Mouse (Mus musculus) v-Abl transformed pro-B cells (cell line): ENCODE data around the gene Cxcl13.

ENCODE experiments used
- in situ Hi-C, 2 experiments: fragments of 400-800 bp; cut with MboI; formaldehyde crosslinking; loops; one replicate each; pipeline ENCODE4 v1.15.1; 2025; ENCODE audit not compliant: unreplicated experiment in 2 of 2

Gene Cxcl13

DNA sequence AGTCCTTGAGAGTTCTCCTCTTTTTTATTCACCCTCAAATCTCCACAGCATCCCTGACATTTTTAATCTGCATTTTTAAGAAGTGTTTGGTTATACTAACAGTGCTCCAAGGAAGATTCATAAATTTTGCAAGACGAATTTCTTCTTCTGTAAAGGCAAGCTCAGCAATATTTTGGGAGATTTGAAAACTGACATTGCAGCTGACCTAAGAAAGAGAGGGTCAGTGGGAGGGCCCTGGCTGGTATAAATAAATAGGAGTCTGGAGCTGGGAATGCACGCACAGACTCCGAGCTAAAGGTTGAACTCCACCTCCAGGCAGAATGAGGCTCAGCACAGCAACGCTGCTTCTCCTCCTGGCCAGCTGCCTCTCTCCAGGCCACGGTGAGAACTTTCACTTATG lies at the start of gene Cxcl13:
Cxcl13 (plus strand) TSS at position 301 of the 400 bp plus-strand sequence.
- in situ Hi-C loops: loop anchor here in 1 of 2 experiments (25.0 kb wide), 1 partner anchor 281 kb away; no protein-coding TSS in a partner anchor

DNA sequence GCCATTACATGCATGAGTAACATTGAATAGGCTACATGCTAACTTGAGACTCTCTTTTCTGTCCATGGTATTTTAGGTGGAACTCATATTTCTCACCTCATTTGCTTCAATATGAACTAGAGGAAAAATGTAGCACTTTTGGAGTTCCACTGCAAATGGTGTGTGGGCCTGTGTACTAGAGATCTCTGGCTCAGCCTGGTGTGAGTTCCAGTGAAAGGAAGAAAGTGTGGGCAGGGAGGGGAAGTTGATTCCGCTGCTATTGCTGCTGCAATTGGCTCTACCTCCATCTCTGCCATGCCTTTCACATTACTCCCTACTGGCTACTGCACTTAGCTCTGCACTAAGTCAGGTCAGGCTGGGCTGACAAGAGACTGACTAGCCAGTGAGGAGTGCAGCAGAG lies 45.7 kb upstream of the Cxcl13 start:
- in situ Hi-C loops: no loop called here

DNA sequence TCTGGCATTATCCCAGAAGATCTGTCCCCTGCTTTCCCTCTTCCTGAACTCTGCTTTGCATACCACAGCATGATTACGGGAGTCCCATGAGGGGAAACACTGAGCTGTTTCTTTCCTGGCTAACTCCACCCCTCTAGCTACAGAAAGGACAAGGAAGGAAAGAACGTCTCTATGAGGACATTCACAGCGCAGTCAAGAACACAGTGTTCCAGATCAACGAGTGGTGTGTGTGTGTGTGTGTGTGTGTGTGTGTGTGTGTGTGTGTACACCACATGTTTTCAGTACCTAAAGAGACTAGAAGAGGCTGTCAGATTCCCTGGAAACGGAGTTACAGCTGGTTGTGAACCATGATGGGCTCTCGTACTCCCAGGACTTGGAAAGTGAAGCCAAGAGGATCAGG lies 38.3 kb upstream of the Cxcl13 start:
- in situ Hi-C loops: no loop called here

DNA sequence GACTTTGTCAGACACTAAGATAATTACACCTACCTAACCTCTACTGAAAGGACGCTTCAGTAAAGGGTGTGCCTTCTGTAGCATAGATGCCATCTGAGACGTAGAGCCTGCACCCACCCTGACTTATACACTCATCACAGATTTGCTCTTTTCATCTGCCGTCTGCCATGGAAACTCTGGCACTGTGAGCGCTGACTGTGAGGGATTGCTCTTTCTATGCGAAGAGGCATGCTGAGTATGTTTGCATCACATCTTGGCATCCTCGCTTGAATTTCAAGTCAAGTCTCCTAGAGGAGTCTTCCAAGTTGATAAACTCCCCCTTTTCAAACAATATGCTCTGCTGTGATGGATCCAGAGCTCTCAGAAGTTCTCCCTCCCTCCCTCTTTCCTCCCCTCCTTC lies 32.7 kb upstream of the Cxcl13 start:
- in situ Hi-C loops: no loop called here

DNA sequence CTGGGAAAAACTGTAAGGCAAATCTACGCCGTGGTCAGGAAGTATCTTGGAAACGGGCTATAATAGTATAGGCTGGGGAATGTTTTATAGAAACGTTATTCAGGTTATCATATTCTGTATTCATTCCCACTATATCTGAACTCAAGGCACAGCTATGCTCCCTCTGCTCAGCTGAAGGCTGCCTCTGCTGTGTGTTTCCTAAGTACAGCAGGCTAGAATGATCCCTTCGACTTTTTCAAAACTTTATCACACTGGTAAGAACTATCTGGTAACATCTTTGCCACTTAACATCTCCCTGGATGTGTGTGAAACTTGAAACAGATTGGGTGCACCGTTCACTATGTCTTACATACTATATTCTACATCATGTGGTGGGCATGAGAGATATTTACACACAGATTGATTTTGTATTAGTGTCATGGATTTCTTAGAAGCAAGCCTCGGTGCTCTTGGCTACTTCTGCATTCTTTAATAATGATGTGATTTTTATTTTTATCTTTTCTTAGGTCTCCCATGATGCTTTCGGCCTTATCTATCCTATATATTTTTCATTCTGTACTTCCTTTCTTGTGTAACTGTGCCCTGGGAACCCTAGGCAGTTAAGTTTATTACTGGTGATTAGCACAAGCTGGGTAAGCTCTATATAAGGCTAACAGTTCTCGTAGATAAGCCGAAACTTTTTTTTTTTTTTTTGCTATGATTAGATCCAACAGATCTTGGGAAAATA lies 31.4 kb upstream of the Cxcl13 start:
- in situ Hi-C loops: no loop called here

DNA sequence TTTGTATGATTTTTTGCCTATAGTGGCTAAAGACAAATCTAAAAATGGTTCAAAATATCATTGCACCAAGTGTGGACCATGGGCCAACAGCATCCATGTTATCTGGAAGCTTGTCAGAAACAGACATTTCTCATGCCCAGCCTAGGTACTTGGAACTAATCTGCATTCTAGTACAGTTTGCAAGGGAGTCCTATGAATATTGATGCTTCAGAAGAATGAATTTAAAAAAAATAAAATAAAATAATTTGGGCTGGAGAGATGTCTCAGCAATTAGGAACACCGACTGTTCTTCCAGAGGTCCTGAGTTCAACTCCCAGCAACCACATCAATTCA lies 30.9 kb upstream of the Cxcl13 start:
- in situ Hi-C loops: no loop called here

DNA sequence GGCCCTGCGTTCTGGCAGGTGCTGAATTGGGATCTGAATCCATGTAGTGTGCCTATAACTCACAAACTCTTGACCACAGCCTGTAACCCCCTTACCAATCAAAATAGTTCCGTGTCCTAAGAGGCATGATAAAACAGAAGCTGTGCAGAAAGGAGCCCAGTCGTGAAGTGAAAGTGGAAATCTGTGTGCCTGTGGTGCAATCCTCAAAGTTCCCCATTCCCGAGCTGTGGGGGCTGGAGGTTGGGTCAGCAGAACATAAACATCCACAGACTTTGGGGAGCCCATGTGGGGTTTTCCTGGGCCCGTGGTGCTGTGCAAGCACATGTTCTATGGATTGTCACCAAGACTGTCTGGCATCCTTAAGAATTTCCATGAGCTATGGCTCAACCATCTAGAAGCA lies 21.7 kb upstream of the Cxcl13 start:
- in situ Hi-C loops: no loop called here

DNA sequence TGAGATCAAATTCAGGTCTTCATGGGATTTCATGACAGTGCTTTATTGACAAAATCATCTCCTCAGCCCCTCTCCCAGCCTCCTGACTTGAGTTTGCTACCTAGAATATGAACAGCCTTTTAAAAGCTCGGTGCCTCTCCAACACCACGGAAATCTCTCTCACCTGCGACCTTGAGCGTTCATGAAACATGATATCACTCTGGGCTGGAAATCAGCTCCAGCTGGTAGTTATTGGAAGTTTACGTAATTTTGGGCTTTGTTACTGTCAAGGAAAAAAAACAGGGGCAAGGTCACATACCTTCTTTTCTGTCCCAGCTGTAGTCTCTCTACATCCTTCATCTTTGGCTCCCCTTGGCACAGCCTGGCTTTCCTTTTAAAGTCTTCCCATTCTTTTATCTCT lies 20.7 kb upstream of the Cxcl13 start:
- in situ Hi-C loops: no loop called here

DNA sequence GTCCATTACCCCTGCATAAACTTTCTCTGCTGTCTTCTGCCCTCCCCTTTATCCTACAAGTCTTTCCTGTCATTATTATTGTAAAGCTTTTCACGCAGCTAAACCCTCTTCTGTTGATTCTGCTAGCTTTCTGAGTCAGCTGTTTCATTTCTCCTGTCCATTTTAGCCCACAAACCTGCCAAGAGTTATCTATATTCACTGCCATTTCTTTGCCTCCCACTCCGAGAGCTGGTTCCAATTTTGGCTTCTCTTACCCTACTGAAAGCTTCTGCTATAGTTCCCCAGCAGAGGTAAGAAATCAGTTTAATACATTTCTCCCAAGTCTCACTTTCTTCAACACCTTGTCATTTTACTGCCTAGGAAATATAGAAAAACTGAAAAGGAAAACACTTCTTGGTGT lies 19.6 kb upstream of the Cxcl13 start:
- in situ Hi-C loops: no loop called here

DNA sequence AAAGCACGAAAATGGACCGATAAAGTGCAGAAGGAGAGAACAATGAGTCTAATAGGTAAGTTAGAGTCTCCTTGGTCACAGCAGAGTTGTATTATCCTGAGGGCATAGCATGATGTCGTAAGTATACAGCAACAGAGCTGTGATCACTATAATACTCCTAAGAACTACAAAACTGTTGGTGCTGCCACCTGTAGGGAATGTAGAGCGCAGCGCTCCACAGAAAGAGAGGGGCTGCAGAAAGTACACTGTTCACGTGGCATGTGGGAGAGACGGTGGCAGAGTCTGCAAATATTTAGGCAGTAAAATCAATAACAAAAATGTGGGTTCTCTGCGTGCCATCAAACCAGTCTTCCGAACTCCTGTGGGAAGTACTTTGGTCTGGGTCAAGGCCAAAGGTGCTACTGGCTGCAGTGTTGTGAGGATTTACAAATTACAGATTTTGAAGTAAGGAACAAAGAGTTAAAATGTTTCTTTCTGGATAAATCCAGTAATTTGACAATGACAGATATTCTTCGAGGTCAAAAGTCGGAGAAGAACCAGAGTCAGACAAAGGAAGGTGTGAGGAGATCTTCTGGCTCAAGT lies 18.6 kb upstream of the Cxcl13 start:
- in situ Hi-C loops: no loop called here

DNA sequence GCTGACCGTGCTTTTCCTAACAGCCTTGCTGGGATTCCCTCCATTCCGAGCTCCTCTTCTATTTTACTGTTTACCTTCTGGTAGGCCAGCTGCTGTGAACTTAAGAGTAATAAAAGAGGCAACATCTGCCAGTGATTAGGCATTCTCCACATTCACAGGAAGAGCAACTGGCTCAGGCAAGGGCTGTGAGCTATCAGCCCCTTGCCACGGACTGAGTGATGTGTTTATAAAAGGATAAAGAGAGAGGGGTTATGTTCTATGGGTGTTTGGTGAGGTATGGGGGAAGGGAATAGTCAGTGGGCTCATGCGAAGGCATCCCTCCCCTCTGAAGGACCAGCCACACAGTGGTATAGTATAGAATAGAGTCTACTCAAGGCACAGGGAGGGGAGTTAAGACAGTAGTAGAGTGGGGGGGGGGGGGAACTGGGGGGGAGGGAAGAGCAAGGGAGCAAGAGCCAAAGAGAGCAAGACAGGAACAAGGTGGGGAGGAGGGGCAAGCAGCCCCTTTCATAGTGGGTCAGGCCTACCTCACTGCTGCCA lies 16.0 kb upstream of the Cxcl13 start:
- in situ Hi-C loops: no loop called here

DNA sequence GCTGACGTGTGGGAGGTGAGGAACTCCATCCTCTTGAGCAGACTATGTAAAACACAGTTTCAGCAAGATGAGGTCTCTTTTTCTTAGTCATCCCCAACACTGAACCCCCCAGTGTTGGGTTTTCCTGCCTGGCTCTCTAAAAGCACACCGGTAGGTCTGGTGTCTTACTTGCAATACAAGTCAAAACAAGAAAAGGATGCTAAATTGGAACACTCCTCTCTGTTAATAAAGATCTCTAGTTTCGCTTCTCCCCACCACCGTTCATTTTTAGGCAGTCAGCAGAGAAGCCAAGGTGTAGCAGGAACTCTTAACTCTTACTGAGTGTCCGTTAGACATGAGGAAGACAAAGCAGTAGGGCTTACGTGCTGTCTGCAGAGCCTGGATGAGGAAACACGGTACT lies 15.2 kb upstream of the Cxcl13 start:
- in situ Hi-C loops: no loop called here

DNA sequence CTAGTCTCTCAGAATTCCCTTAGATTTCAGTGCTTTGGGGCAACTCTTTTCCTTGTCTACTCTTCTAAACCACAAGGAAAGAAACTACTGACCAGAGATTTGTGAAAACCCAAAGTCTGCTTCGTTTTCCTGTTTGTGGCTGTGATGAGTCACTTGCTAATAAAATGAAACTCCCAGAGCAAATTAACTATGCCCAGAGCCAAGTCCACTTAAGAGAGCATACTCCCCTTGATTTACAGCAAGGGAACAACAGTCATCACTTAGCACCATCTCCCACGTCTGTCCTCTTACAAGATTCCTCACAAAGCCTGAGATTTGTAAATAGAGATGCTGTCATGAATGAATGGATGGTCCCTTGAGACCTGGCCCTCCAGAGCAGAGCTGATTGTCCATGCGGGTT lies 11.6 kb upstream of the Cxcl13 start:
- in situ Hi-C loops: no loop called here

DNA sequence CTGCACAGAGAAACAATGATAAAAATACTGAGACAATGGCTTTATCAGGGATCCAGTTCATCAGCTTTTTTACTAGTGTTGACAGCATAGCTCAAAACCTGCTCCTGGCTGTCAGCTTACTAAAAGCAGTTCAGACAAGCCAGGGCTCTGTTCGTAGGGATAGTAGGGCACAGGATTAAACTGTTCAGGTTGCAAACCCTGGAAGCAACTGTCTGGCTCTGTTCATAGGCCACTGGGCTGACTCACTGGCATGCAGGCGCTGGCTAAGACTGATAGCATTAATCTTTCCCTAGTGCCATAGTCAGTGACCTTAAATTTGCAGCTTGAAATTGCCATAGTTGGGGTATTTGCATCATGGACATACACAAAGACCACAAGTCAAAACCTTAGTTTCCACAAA lies 10.4 kb upstream of the Cxcl13 start:
- in situ Hi-C loops: no loop called here

DNA sequence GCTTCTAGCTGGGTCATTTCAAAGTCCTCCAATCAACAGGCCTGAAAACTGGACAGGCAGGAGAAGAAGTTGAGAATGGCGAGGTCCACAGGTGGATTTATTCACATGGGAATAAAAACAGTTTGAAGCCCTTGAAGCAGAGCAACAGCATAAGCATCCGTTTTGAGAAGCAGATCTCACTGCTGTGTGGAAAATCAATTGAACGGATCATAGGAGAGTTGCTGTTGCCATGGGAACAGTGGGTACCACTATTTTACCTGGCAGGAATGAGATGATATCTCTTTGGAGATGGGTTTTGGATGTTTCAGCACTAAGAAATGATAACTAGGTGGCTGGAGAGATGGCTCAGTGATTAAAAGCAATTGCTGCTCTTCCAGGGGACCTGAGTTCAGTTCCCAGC lies 8.1 kb upstream of the Cxcl13 start:
- in situ Hi-C loops: no loop called here

DNA sequence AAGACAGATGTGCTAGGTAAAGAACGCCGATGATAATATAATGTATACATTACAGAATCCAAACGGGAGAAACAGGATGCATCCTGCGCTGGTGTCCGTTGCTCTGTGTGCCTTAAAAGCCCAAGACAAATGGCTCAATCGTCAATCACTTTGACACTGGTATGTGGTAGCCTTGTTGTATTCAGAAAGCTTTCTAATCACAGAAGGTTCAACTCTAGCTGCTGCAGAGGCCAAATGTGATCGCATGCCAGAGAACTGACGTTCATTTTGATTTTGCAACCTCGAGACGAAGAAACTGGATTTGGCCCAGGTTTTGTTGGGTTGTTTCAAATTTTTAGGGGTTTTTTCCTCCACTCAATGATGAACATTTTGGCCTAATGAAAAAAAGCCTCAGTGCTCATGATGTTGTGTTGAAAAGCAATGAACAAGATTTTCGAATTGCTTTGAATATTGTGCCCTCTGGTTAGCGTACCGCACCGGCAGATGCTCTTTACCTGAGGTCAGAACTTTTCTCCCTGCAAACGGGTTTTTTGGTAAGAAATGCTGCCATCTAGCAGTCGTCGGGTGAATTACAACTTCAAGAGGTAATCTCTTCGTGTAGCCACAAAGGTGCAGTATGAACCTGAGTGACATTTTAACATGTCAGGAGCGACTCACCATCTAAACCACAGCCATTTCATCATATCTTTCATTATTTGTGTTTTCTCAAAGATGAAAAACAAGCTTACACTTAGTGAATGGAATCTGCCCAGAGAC lies 6.6 kb upstream of the Cxcl13 start:
- in situ Hi-C loops: loop anchor here in 1 of 2 experiments (25.0 kb wide), 1 partner anchor 287 kb away; no protein-coding TSS in a partner anchor

DNA sequence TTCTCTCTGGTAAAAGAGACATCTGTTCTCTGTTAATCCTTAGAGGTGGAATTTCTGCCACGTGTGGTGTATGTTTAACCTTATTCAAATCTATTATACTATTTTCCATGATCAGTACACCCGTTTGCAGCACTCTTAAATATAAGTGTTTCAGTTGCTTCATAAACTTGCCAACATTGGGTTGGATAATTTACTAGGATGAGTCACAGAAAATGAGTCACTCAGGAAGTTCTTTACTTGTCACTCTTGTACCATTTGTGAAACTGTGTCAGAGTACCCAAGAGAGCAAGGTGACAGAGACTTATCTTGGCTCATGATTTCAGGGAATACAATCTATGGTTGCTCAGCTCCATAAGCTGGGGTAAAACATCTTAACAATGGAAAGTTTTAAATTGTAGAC lies 8.2 kb downstream of the Cxcl13 start:
- in situ Hi-C loops: loop anchor here in 1 of 2 experiments (25.0 kb wide), 1 partner anchor 272 kb away; no protein-coding TSS in a partner anchor

DNA sequence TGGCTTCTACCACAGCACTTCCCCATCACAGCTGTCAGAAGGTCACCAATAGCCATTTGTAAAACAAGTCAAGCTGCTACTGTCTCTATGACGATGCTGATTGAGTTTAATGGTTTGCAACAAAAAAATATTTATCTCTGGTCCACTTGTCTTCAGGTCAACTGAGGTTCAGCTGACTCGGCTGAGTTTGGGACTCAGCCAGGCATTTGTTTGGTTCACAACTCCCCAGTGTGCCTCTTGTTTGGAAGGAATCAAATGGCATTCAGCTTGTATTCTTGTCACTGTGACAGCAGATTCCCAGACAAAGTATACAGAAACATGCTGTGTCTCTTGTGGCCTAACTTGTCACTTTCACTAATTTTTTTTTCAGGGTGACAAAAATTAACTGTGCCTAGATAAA lies 9.9 kb downstream of the Cxcl13 start:
- in situ Hi-C loops: loop anchor here in 1 of 2 experiments (25.0 kb wide), 1 partner anchor 271 kb away; no protein-coding TSS in a partner anchor

DNA sequence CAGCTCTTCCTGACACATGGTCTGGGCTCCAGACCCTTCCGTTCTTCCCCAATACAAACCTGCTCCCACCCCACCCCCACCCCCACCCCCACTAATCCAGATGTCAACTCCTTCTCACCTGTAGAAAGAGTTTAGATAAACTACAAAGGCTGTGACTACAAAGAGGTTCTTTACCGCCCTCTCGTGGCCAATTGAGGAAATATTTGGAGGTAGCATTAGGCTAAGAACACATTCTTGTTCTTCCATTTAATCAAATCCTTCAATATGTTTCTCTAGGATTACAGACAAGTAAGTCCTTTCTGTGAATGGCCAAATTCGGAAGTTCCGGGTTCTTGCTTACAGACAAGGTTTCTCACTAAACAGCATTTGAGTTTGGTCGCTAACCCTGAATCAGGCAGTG lies 14.1 kb downstream of the Cxcl13 start:
- in situ Hi-C loops: loop anchor here (10.0 to 25.0 kb wide), 2 partner anchors 244 to 266 kb away; no protein-coding TSS in a partner anchor

DNA sequence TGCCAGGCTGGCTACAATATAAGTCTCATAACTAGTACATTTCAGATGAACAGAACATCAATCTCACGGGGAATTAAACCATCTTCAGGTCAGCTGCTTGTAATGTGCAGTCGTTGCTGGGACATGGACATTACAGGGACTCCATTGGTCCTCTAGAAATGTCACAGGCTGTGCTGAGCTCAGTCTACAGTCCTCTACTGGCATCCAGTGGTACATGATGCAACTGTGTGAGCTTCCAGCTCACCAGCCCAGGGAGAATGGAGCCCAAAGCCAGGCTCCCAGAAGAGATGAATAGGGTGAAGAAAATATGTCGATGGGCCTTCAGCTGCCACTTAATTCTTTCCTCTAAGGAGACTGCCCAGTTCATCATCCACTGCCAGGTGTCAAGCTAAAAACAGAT lies 15.5 kb downstream of the Cxcl13 start:
- in situ Hi-C loops: loop anchor here (10.0 to 25.0 kb wide), 2 partner anchors 243 to 265 kb away; no protein-coding TSS in a partner anchor

DNA sequence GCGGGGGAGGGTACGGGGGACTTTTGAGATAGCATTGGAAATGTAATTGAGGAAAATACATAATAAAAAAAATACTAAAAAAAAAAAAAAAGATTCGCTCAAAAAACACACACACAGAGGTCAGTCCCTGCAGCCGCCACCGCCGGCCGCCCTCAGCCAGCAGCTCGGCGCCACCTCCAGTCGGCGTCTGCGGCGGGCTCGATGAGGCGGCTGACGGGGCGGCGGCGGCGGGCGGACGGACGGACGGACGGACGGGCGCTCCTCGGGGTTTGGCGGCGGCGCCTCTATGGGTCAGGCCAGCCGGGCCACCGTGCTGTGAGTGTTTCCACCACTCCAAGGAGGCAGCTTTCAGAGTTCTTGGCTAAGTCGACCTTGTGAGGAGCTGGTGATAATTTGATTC lies 17.1 kb downstream of the Cxcl13 start:
- in situ Hi-C loops: loop anchor here (10.0 to 25.0 kb wide), 2 partner anchors 241 to 263 kb away; no protein-coding TSS in a partner anchor
